Mouse (Mus musculus): ENCODE results near the gene Thbd. TPM values are rescaled to one million over a fixed set of nuclear protein-coding genes. Genes with fewer than 3 reads are reported as not detected.

Thbd gene
- polyA plus RNA-seq, 1 experiment from 2014 or later = 8.8 TPM

GRCm38 (mm10) chr2:148442172-148442571 is 34.2 kb upstream of the Thbd start:
- 67% methylated on average over 4 of the region's 4 CpGs for WGBS
- 0 out of 2 replicates have a peak overlapping the region, but pooled peaks have one; percentile 71 for H3K27ac ChIP-seq
- H3K36me3 ChIP-seq = no peaks in the 10 kb centered on the region
- no peaks in the 10 kb centered on the region for H3K4me1 ChIP-seq (replicated peaks)
- H3K4me2 ChIP-seq = no peak overlapping the region
- ATAC-seq (ENCODE audit: low FRiP score) = peak; percentile 46; the same call in 1 of the 2 replicates
- no peak overlapping the region; the same call in 1 of the 2 replicates for H3K9ac ChIP-seq
- peak overlapping the region; percentile 7; the same call in 1 of the 2 replicates for H3K4me3 ChIP-seq
- H3K9me3 ChIP-seq = no peaks in the 10 kb centered on the region
- no peaks in the 10 kb centered on the region for H3K27me3 ChIP-seq

GRCm38 (mm10) chr2:148441421-148441820 is 33.4 kb upstream of the Thbd start:
- no peak for ATAC-seq (ENCODE audit: low FRiP score)
- Histone ChIP-seq H3K9ac (no peak overlapping the region), H3K4me1 (replicated peaks) (no peaks in the 10 kb centered on the region), H3K4me2 (0 out of 2 replicates have a peak overlapping the region, but pooled peaks have one; percentile 8), H3K9me3 (no peaks in the 10 kb centered on the region), H3K4me3 (peak overlapping the region; percentile 12; the same call in 1 of the 2 replicates), H3K36me3 (no peaks in the 10 kb centered on the region), H3K27me3 (no peaks in the 10 kb centered on the region), H3K27ac (no peak overlapping the region)
- 86% methylated on average over 10 of the region's 10 CpGs for WGBS

DNA sequence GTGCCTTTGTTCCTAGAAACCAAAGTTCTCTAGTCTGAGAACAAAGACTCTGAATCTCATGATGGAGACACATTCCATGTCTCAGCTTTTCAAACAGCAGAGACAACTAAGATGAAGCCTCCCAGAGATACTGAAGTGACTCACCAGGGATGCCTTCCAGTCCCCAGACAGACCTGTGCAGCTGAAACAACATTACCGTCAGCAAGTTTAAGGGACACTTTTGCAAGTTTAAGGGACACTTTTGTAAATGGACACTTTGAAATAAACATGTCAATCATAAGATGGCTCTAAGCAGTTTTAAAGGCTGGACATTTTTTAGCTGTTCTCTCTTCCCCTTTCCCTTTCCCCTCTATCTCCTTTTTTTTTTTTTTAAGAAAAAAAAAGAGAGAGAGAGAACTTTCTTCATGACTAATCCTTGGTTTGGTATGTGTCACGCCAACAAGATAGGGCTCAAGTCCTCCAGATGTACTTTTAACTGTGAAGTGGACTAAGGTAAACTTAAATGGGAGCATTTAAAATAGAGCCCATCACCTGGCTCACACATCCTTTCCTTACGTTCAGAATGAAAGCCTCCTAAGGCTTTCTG is 31.8 kb upstream of the Thbd start:
- ATAC-seq (ENCODE audit: low FRiP score) = no peak
- H3K27me3 ChIP-seq = no peaks in the 10 kb centered on the region
- H3K36me3 ChIP-seq = no peaks in the 10 kb centered on the region
- no peaks in the 10 kb centered on the region for H3K4me1 ChIP-seq (replicated peaks)
- H3K4me2 ChIP-seq = no peak overlapping the region
- H3K4me3 ChIP-seq = no peak overlapping the region
- WGBS = 76% methylated on average over 3 of the region's 3 CpGs
- no peak overlapping the region for H3K9ac ChIP-seq
- no peak overlapping the region for H3K27ac ChIP-seq
- H3K9me3 ChIP-seq = no peaks in the 10 kb centered on the region

- Histone ChIP-seq H3K4me3 (no peak overlapping the region), H3K4me2 (no peak overlapping the region), H3K27me3 (no peaks in the 10 kb centered on the region), H3K9ac (no peak overlapping the region), H3K36me3 (no peaks in the 10 kb centered on the region), H3K27ac (no peak overlapping the region), H3K9me3 (no peaks in the 10 kb centered on the region), H3K4me1 (replicated peaks) (no peaks in the 10 kb centered on the region)
- ATAC-seq (ENCODE audit: low FRiP score) = no peak
- WGBS = 65% methylated on average over 3 of the region's 3 CpGs
These were observed 28.3 kb upstream of the Thbd start for GRCm38 (mm10) chr2:148436285-148436684.

DNA sequence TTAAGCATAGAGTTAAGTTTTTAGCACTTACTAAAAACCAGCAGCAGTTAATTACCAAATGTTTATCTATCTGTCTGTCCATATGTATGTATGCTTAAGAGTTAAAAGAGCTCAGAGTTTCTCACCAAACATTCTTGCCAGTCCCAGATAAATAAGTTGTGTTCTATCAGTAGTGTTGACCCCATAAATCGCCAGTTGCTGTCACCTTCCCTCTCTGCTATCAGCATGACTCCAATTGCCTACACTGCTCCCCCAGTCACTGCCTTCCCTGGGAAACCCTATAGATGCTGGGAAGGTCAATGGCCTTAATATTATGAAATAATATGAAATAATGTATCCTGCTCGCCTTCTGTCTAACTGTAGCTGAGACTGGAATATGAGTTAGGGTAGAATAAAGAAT is 24.4 kb upstream of the Thbd start:
- no peak for ATAC-seq (ENCODE audit: low FRiP score)
- Histone ChIP-seq H3K27ac (no peak overlapping the region), H3K36me3 (no peaks in the 10 kb centered on the region), H3K4me3 (no peak overlapping the region), H3K27me3 (no peaks in the 10 kb centered on the region), H3K4me1 (replicated peaks) (no peaks in the 10 kb centered on the region), H3K4me2 (no peak overlapping the region), H3K9ac (no peak overlapping the region), H3K9me3 (no peaks in the 10 kb centered on the region)
- WGBS = 77% methylated on average over 2 of the region's 2 CpGs

DNA sequence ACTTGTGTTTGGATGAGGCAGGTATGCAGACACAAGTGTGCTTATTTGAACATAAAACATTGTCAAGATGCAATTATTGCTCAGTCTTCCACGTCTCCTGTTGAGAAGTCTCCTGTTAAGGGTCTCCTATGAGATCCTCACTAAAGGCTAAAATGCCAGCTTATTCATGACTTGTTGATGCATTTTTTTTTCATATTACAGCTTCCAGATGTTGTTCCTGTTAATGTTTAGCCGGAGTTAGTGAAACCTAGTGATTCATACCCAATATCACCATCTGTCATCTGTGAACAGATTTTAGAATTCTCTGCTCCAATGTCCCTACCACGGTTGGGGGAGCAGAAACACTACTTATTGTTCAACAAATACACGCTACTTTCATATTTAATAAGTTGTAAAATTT is 23.0 kb upstream of the Thbd start:
- WGBS = 82% methylated on average over 4 of the region's 4 CpGs
- Histone ChIP-seq H3K4me3 (no peak overlapping the region), H3K9me3 (no peaks in the 10 kb centered on the region), H3K4me2 (no peak overlapping the region), H3K27me3 (no peaks in the 10 kb centered on the region), H3K27ac (no peak overlapping the region), H3K4me1 (replicated peaks) (no peaks in the 10 kb centered on the region), H3K9ac (no peak overlapping the region), H3K36me3 (no peaks in the 10 kb centered on the region)
- no peak for ATAC-seq (ENCODE audit: low FRiP score)

GRCm38 (mm10) chr2:148429001-148429505 is 21.1 kb upstream of the Thbd start:
- Histone ChIP-seq H3K27me3 (no peaks in the 10 kb centered on the region), H3K36me3 (no peaks in the 10 kb centered on the region), H3K9ac (no peak overlapping the region), H3K27ac (no peak overlapping the region), H3K4me3 (no peak overlapping the region), H3K4me1 (replicated peaks) (no peaks in the 10 kb centered on the region), H3K4me2 (no peak overlapping the region), H3K9me3 (no peaks in the 10 kb centered on the region)
- no peak for ATAC-seq (ENCODE audit: low FRiP score)

GRCm38 (mm10) chr2:148428523-148428922 is 20.5 kb upstream of the Thbd start:
- 86% methylated on average over 3 of the region's 3 CpGs for WGBS
- no peak for ATAC-seq (ENCODE audit: low FRiP score)

GRCm38 (mm10) chr2:148427553-148427952 is 19.6 kb upstream of the Thbd start:
- no peak overlapping the region for H3K4me2 ChIP-seq

More at GRCm38 (mm10) chr2:148428523-148428922, 20.5 kb upstream of the Thbd start:
- Histone ChIP-seq H3K4me1 (replicated peaks) (no peaks in the 10 kb centered on the region), H3K27ac (no peak overlapping the region), H3K36me3 (no peaks in the 10 kb centered on the region), H3K9ac (no peak overlapping the region), H3K4me3 (no peak overlapping the region), H3K4me2 (no peak overlapping the region), H3K27me3 (no peaks in the 10 kb centered on the region), H3K9me3 (no peaks in the 10 kb centered on the region)

DNA sequence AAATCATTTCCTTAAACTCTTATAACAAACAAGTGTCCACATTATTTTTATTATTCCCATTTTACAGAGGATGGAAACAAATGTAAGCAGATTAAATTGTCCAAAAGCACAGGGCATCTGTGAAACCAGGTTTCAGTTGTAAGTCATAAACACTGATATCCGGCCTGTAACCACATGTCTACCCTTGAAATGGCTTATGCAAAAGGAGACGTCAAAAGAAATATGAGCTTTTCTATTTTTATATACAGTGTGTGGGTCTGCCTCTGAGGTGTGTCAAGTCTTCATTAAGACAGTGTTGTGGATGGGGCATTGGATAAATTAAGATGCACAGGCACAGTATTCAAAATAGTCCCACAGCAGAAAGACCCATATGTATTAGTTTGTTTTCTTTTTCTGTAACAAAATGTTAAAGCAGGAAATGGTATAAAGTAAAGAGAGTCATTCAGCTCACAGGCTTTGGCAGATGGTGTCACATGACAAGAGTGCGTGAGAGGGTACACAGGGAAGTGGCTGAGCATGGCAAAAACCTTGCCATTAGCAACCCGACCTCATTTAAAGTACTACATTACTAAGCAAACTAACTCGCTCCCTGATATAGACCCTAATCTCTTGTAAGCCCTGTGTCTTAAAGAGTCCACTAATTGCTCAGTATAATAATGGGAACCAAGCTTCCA is 17.9 kb upstream of the Thbd start:
- H3K27me3 ChIP-seq = no peaks in the 10 kb centered on the region
- ATAC-seq (ENCODE audit: low FRiP score) = no peak
- H3K9me3 ChIP-seq = no peaks in the 10 kb centered on the region
- H3K9ac ChIP-seq = no peak overlapping the region
- H3K27ac ChIP-seq = no peak overlapping the region
- no peak overlapping the region for H3K4me3 ChIP-seq
- WGBS = 92% methylated on average over 5 of the region's 5 CpGs
- no peaks in the 10 kb centered on the region for H3K36me3 ChIP-seq
- no peak overlapping the region for H3K4me2 ChIP-seq
- H3K4me1 ChIP-seq (replicated peaks) = no peaks in the 10 kb centered on the region

More at GRCm38 (mm10) chr2:148427553-148427952, 19.6 kb upstream of the Thbd start:
- WGBS = 79% methylated on average over 3 of the region's 3 CpGs
- no peak overlapping the region for H3K27ac ChIP-seq
- H3K4me1 ChIP-seq (replicated peaks) = no peaks in the 10 kb centered on the region
- H3K4me3 ChIP-seq = no peak overlapping the region
- H3K36me3 ChIP-seq = no peaks in the 10 kb centered on the region
- no peaks in the 10 kb centered on the region for H3K9me3 ChIP-seq
- H3K27me3 ChIP-seq = no peaks in the 10 kb centered on the region
- no peak overlapping the region for H3K9ac ChIP-seq
- no peak for ATAC-seq (ENCODE audit: low FRiP score)

DNA sequence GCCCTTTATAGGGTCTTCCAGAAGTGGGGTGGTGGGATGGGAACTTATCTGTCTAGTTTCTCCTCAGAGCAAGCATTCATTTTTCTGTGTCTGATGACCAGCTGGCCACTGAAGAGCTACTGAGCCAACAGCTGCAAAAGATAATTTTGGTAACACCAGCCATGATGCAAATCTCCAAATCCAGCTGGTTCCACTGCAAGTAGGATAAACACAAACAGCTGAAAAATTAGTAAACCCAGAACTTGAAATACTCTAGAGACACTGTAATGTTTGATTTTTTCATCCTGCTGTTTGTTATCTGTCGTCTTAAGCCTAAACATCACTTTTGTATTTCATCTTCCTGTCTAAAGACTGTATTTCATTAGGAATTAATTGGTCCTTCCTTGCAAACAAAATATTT is 13.7 kb upstream of the Thbd start:
- no peaks in the 10 kb centered on the region for H3K9me3 ChIP-seq
- no peaks in the 10 kb centered on the region for H3K4me1 ChIP-seq (replicated peaks)
- WGBS = 74% methylated on average over 1 of the region's 1 CpGs
- H3K36me3 ChIP-seq = no peaks in the 10 kb centered on the region
- H3K4me3 ChIP-seq = no peak overlapping the region
- no peak overlapping the region for H3K4me2 ChIP-seq
- H3K27ac ChIP-seq = no peak overlapping the region
- no peak for ATAC-seq (ENCODE audit: low FRiP score)
- H3K9ac ChIP-seq = no peak overlapping the region
- H3K27me3 ChIP-seq = no peaks in the 10 kb centered on the region

GRCm38 (mm10) chr2:148421112-148421511 is 13.1 kb upstream of the Thbd start:
- Histone ChIP-seq H3K27ac (no peak overlapping the region), H3K27me3 (no peaks in the 10 kb centered on the region), H3K4me3 (no peak overlapping the region), H3K9ac (no peak overlapping the region), H3K4me2 (no peak overlapping the region), H3K4me1 (replicated peaks) (no peaks in the 10 kb centered on the region), H3K36me3 (no peaks in the 10 kb centered on the region), H3K9me3 (no peaks in the 10 kb centered on the region)
- 66% methylated on average over 1 of the region's 1 CpGs for WGBS
- ATAC-seq (ENCODE audit: low FRiP score) = no peak

DNA sequence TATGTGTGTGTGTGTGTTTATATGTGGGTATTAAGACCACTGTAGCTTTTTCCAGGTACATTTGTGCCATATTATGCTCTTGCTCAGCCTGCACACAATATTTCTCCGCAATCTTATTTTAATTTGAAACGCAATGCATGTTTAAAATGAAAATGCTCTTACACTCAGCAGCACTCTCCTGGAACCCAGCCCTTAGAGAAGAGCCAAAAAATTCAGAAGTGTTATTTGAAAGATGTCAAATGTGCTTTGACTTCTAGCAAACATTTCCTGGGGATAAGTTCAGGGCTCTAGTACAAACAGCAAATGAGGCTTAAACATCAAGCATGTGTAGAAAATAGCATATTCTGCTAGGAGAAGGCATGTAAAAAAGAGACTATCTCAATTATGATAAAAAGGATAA is 11.8 kb upstream of the Thbd start:
- 92% methylated on average over 2 of the region's 2 CpGs for WGBS
- Histone ChIP-seq H3K27me3 (no peaks in the 10 kb centered on the region), H3K9ac (no peak overlapping the region), H3K4me3 (no peak overlapping the region), H3K4me2 (no peak overlapping the region), H3K27ac (no peak overlapping the region), H3K4me1 (replicated peaks) (no peaks in the 10 kb centered on the region), H3K9me3 (no peaks in the 10 kb centered on the region), H3K36me3 (no peaks in the 10 kb centered on the region)
- no peak for ATAC-seq (ENCODE audit: low FRiP score)
